Mouse (Mus musculus): ENCODE data around the gene Unc45a.

The Unc45a gene

DNA sequence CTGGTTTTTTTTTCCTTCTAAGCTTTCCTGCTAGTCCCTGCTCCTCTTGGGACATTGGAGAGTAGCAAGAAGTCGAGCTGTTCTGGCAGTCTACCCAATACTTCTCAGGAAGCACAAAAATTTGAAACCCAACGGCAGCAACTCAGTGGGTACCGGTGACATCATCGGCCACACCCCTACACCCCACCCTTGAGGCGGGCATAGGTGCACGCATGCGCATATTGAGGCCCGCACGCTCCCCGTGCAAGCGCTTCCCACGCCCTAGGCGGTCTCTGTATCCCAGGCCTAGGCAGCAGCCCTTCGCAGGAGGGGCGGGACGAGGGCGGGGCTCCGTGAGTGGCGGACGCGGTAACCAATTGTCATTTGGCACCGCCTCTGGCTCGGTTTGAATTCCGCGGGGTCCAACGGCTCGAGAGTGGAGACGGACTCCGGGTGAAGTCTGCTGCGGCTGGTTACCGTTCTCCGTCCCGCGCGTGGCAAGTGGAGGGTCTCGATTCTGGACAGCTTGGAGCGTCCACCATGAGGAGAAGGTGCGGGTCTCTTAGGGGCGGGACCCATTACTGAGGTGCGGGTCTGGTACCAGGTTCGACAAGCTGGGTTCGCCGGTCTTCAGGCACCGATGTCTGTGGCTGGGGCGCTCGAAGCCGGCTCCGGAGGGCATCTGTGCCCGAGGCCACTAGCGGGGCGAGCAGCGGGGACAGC is 46.6 kb downstream of the Unc45a start, which contains the start of gene Prc1:
Prc1 (plus strand) TSS at position 389 of the 702 bp plus-strand sequence.
- CTCF ChIA-PET, result interaction anchor here in 2 of 4 experiments (0.6 to 1.0 kb wide), 5 partner anchors 79 to 283 kb away, joined by 3 read pairs; no protein-coding TSS in a partner anchor
- POLR2A ChIA-PET, result interaction anchor here in 3 of 4 experiments (0.6 to 2.7 kb wide), 36 partner anchors 8 to 556 kb away, joined by 3 to 11 read pairs (median 4); partner anchors contain the start of genes Ngrn (in 3 of the 3), Rccd1 (in 2 of the 3), Cib1 (in 1 of the 3) and Gdpgp1 (in 1 of the 3)

GRCm38 (mm10) chr7:80287736-80288135 is 53.1 kb downstream of the Unc45a start:
- CTCF ChIA-PET, result interaction anchor here in 2 of 4 experiments (0.6 to 0.9 kb wide), 3 partner anchors 8 to 509 kb away, joined by 3 to 5 read pairs (median 3); no protein-coding TSS in a partner anchor
- POLR2A ChIA-PET, result interaction anchor here in 2 of 4 experiments (1.0 to 1.7 kb wide), 4 partner anchors 10 to 87 kb away, joined by 3 to 4 read pairs (median 4); no protein-coding TSS in a partner anchor

- ChIA-PET POLR2A (interaction anchor here in 1 of 4 experiments (0.6 to 1.6 kb wide), 4 partner anchors 11 to 97 kb away, joined by 3 to 6 read pairs (median 4); partner anchors contain the start of genes Ngrn and Rccd1), CTCF (no interaction called here)
Observed at GRCm38 (mm10) chr7:80285725-80286124, 55.1 kb downstream of the Unc45a start.

DNA sequence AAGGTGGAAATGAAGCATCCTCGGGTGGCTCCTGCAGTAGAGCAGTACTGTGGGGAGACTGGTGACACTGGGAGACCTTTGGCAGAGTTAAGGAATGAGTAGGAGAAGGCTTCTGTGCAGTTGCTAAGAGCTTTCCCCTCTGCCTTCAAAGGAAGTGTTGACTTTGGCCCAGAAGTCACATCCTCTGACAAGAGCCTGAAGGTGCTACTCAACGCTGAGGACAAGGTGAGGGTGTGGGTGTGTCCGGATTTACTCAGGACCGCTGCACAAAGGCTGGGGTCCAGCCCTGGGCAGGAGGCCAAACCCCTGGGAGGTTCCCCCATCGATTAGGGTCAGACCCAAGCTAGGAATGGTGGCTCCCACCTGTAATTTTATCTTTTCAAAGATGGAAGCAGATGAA is 56.4 kb downstream of the Unc45a start:
- POLR2A ChIA-PET, result interaction anchor here in 3 of 4 experiments (1.1 to 1.6 kb wide), 4 partner anchors 10 to 154 kb away, joined by 3 to 4 read pairs (median 4); partner anchors contain the start of gene Ngrn (in 1 of the 3)
- CTCF ChIA-PET, result no interaction called here

- ChIA-PET POLR2A (interaction anchor here in 1 of 4 experiments (0.9 to 1.5 kb wide), 3 partner anchors 11 to 155 kb away, joined by 3 to 5 read pairs (median 3); partner anchors contain the start of genes Prc1 and Vps33b), CTCF (no interaction called here)
Observed at GRCm38 (mm10) chr7:80283226-80283918, 57.4 kb downstream of the Unc45a start.

DNA sequence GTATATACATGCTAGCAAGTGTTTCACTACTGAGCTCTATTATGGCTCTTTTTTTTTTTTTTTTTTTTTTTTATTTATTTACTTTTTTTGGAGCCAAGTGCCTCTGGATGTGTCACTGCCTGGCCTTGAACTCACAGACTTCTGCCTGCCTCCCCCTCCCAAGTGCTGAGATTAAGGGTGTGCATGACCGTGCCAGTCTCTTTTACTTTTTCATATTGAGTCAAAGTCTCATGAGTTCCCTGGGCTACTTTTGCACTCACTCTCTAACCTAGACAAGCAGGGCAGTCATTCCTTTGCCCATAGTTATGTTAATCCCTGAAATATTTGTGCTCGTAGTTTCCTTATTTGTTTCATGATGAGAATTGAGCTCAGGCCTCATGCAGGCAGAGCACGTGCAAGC is 59.2 kb downstream of the Unc45a start:
- ChIA-PET POLR2A (interaction anchor here in 2 of 4 experiments (0.6 to 3.1 kb wide), 13 partner anchors 9 to 310 kb away, joined by 3 to 8 read pairs (median 5); partner anchors contain the start of genes Ngrn (in 1 of the 2), Ttll13 (in 1 of the 2) and Vps33b (in 1 of the 2)), CTCF (interaction anchor here in 2 of 4 experiments (0.6 to 1.3 kb wide), 2 partner anchors 22 to 141 kb away, joined by 5 to 9 read pairs; no protein-coding TSS in a partner anchor)

DNA sequence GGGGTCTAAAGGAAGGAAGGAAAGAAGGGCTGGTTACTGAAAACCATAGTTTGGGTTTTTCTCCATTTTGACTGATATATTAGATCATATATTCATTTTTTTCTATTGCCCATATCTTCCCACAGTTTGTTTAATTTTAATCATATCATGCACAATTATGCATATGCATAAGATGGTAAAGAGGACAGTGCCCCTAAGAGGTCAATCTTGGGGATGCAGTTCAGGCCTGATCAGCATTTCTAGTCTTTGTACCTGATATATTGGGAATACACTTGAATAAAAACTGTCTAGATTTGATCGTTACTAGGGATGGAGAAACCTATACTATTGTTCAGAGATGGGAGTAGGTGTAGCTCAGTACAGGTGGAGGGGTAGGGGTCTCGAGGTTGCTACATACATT is 59.8 kb downstream of the Unc45a start:
- ChIA-PET POLR2A (interaction anchor here in 2 of 4 experiments (0.6 to 3.1 kb wide), 13 partner anchors 8 to 728 kb away, joined by 3 to 8 read pairs (median 5); partner anchors contain the start of gene Vps33b (in 1 of the 2)), CTCF (interaction anchor here in 3 of 4 experiments (0.6 to 1.7 kb wide), 3 partner anchors 22 to 140 kb away, joined by 4 to 9 read pairs (median 5); no protein-coding TSS in a partner anchor)

DNA sequence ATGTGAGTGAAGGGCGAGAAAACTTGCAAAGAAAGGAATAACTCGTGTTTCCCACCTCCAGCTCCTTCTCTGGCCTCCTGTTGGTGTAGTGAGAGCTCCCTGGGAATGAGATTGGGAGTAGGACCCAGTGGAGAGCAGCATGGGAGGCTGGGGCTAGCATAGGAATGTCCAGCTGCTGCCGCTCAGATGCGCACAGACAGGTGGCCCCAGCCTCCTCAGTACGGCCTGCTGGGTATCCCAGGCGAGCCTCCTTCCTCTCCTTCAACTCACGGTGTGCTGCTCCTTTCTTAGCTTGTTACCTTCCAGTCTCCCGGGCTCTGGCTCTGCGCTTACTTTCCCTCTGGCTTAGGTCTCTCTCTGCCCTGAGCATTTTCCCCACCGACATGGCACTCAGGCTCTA is 60.8 kb downstream of the Unc45a start:
- CTCF ChIA-PET, result interaction anchor here in 1 of 4 experiments (0.5 to 1.7 kb wide), 2 partner anchors 8 to 139 kb away, joined by 3 to 4 read pairs; no protein-coding TSS in a partner anchor
- POLR2A ChIA-PET, result interaction anchor here in 3 of 4 experiments (0.6 to 3.1 kb wide), 6 partner anchors 10 to 47 kb away, joined by 3 to 8 read pairs (median 4); partner anchors contain the start of genes Cib1 (in 1 of the 3), Gdpgp1 (in 1 of the 3), Ngrn (in 1 of the 3) and Vps33b (in 1 of the 3)

- POLR2A ChIA-PET, result interaction anchor here in 3 of 4 experiments (0.6 to 1.4 kb wide), 4 partner anchors 15 to 109 kb away, joined by 3 to 6 read pairs (median 4); partner anchors contain the start of gene Ngrn (in 1 of the 3)
- CTCF ChIA-PET, result interaction anchor here in 1 of 4 experiments (1.3 kb wide), 1 partner anchor 136 kb away, joined by 3 read pairs; no protein-coding TSS in a partner anchor
Observed at GRCm38 (mm10) chr7:80276374-80276773, 64.4 kb downstream of the Unc45a start.
